Mouse (Mus musculus): ENCODE measurements around the gene Fmo9. TPM values are rescaled to one million over a fixed set of nuclear protein-coding genes. Genes with fewer than 3 reads are reported as not detected.

The Fmo9 gene
- polyA plus RNA-seq (2017; shearing (Covaris generic)), result not detected

DNA sequence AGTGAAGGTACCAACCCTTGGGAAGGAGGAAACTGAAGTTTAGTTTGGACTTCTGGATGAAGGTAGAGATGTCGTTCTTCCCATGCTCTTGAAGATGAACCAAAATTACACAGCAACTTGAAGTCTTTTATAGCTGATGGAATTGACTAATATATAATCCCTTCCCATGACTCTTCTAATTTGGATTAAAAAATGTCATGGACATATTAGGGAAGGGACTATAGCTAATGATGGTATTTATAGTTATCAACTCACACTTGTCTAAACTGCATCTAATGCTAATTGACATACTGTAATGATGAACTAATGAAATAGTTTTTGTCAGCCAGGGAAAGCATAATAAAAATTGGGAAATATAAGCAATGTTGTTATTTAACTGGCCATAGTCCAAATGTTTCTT, at the start of gene Fmo9:
Gene Fmo9, minus strand, starts transcription at position 101 of the 400 bp plus-strand sequence.

DNA sequence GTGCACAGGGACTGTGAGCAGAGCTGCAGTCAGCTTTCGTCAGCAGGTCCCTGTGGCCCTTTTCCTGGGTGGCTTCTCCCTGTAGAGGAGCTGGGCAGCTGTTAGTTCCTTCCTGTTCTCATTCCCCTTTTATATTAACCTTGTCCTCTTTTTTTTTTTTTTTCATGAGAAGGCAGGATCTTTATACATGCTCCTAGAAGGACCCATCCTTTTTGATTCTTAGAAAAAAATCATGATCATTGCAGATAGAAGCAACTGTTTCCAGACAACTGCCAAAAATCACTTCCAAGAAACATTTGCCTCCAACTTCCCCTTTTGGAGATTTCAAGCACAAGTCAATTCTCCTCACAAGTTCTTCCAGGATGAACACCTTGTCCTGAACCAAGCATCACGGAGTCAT, 34.1 kb downstream of the Fmo9 start, which contains the start of gene Gm4847:
Gene Gm4847, minus strand, starts transcription at position 101 of the 400 bp plus-strand sequence.

Other genes with a start within 250 kb of the Fmo9 start
- not detected for gene Gm4846, start 184.3 kb downstream of the Fmo9 start, polyA plus RNA-seq (2017; shearing (Covaris generic))
- not detected for gene Gm4847, start 34.2 kb downstream of the Fmo9 start, polyA plus RNA-seq (2017; shearing (Covaris generic))